Mouse (Mus musculus): ENCODE data around the gene Gm44596. TPM values are rescaled to one million over a fixed set of nuclear protein-coding genes. Genes with fewer than 3 reads are reported as not detected.

Gene Gm44596
- not detected in 2 replicates for total RNA-seq (2015; ENCODE audit: low replicate concordance)
- total RNA-seq (2017; ENCODE audit: low replicate concordance) = not detected in 2 replicates

DNA sequence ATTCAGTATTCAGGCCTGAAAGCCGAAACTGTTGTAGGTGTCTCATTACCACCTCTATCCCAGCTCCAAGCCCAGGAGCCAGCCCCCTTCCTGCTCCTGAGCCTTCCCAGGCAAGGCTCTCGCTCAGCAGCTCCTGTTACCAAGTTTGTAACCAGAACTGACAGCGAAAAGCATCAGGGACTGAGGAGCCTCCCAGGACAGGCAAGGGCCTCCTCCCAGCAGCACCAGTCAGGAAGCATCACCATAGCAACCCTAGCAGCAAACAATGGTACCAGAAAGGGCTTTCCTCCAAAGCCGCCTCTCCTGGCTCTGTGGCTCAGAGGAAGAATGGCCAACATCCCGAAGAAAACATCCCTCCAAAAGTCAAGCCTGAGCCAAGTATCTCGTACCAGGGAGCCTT lies at the start of gene Gm44596, which contains the start of gene Tex52:
Gm44596 (plus strand) TSS at position 312 of the 400 bp plus-strand sequence.
Tex52 (plus strand) TSS at position 265 of the 400 bp plus-strand sequence.
- no peak for ATAC-seq (replicated peaks; ENCODE audit: low FRiP score, poor library complexity, severe bottlenecking)

DNA sequence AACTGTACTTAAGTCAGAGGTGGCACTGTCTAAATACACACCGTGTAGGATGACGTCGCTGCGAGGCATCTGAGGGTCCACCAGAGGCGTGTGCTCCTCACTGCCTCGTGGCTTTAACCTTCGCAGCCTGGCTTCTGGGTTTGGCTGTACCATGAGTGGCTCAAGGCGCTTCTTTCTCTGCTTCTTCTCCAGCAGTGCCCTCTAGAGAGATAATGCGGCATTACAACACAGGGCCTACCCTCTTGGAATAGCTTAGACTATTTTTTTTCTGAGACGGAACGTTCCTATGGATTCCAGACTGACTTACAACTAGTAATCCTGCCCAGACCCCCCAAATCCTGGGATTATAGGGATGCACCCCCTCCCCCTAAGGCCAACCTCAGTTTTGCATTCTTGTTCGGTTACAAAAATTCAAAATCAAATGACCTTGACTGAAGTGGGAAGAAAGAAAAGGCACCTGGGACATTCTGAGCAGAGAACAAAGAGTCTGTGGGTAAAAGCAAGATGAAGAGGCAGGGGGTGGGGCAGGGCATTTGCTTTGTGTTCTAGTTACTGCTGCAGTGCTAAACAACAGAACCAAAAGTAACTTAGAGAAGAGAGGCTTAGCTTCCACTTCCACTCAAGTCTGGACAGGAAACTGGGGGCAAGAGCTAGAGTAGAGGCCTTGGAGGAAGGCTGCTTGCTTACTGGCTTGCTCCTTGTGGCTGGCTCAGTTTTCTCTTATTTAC lies 40.7 kb upstream of the Gm44596 start:
- no peak for ATAC-seq (replicated peaks; ENCODE audit: low FRiP score, poor library complexity, severe bottlenecking)

DNA sequence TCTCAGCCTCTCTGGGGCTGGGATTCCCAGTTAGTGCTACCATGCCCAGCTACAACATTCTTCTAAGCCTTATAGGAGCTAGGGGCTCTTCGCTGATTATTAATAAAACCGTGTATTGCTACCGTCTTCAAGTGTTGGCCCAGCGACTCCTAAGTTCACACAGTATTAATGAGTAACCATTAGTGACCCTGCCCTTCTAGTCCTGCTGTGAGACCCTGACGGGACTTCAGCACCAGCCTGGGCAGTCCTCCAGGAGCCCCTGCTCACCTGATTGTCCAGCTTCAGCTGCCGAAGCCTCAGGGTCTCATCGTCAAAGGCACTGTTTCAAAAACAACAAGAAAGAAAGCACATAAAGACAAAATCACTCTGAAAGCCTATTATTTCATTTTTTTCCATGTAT lies 37.8 kb upstream of the Gm44596 start:
- ATAC-seq (replicated peaks; ENCODE audit: low FRiP score, poor library complexity, severe bottlenecking) = no peak

DNA sequence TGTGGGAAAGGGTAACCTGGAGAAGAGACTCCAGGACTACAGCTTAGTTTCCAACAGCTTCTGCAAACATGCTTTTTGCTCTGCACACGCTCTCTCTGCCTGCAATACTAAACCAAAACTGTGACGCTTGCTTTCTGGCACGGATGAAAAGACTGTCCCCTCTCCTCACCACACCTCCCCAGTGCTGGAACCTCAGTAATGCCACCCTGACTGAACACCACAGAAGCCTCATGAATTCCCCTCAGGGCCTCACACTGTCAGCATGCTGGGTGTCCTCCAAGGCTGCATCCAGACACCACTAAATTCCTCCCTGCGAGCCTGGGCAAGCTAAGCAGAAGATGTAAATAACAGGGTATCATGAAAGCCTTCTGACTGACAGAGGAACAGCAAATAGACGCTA lies 36.4 kb upstream of the Gm44596 start:
- ATAC-seq (replicated peaks; ENCODE audit: low FRiP score, poor library complexity, severe bottlenecking) = no peak

DNA sequence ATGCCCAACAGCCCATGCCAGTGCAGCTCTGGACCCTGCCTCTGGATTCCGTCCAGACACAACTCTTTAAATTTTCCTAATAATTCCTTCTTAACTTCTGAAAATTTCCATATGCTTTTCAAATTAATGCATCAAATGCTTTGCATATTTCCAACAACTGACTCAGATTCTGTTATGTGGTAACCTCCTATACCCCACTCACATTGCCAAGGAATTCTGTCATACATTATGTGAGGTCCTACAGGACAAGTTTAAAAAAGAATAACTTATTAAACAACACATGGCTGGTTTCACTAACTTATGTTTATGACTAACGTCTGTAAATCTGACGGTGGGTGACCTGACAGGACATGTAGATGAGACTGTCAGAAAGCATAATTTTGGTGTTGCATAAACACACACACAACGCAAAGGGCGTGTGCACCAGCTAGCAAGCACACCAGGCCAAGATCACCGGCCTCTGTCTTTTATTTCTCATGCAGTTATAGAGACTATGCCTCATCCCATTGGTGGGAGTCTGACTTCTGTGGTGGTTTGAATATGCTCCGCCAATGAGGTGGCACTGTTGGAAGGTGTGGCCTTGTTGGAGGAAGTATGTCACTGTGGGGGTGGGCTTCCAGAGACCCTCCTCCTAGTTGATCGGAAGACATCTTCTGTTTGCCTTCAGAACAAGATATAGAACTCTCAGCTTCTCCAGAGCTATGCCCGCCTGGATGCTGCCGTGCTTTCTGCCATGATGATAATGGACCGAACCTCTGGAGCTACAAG lies 33.2 kb upstream of the Gm44596 start:
- ATAC-seq (replicated peaks; ENCODE audit: low FRiP score, poor library complexity, severe bottlenecking) = no peak

DNA sequence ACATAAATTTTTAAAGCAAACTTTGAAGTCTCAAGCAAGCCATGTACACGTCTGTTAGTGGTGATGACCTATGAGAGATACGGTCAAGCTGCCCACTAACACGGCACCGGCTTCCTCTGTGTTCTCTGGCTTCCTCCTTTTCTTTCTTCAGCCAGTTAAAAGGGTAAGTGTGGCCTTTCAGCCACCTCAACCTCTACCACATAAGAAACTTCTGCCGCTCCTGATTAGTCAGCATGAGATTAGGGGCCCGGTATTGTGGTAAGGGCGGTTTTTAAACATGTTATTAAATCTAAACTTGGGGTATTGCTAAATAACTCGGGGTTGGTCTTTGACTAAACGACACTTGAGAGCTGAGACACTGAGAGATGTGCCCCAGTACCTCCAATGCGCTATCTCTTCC lies 29.7 kb upstream of the Gm44596 start:
- no peak for ATAC-seq (replicated peaks; ENCODE audit: low FRiP score, poor library complexity, severe bottlenecking)

DNA sequence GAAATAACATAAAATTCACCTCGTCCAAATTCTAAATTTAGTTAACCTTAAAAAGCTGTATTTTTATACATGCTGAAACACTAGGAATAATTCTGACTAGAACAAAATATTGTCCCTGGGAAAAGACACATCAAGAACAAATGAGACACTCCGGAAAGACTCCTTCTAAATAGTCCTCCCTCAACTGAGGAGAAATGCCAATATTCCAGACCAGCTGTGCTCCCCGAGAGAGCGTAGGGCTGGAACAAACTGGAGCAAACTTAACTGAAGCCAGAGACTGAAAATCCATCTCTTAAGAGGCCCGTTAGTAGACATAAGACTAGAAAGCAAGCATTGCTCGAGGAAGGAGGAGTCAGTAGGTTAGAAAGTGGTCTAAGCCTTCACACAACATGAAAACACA lies 28.5 kb upstream of the Gm44596 start:
- ATAC-seq (replicated peaks; ENCODE audit: low FRiP score, poor library complexity, severe bottlenecking) = no peak

DNA sequence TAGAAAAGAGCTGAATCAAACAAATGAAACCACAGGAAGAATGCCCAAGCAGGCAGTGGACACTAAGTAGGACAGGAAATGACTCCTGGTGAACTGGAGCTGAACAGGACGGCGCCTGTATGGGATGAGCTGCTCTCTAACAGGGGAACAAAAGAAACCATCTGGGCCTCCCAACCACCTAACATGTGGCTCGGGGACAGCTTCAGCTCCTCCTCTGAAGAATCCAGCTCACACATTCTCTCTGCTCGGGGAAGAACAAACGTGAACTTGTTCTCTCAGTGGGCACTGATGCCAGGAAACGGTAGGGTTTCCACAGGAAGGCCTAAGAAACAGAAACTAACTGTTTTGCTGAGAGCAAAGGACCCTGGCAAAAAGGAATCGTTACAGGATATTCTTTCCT lies 25.6 kb upstream of the Gm44596 start:
- no peak for ATAC-seq (replicated peaks; ENCODE audit: low FRiP score, poor library complexity, severe bottlenecking)

DNA sequence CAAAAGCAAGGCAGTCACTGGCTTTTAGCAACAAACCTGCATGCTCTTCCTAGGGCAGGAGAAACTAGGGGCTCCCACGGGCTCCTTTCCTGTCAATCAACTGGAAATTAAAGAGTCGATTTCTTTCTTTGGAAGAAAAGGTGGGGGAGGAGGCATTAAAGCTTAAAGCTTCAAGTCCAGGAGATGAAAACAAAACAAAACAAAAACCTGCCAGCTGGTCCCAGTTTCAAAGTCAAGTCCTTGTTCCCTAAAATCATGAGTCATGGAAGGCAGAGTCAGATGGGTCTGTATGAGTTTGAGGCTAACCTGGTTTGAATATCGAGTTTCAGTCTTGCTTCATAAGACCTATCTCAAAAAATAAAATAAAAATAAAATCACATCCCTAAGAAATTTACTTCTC lies 21.2 kb upstream of the Gm44596 start:
- no peak for ATAC-seq (replicated peaks; ENCODE audit: low FRiP score, poor library complexity, severe bottlenecking)

DNA sequence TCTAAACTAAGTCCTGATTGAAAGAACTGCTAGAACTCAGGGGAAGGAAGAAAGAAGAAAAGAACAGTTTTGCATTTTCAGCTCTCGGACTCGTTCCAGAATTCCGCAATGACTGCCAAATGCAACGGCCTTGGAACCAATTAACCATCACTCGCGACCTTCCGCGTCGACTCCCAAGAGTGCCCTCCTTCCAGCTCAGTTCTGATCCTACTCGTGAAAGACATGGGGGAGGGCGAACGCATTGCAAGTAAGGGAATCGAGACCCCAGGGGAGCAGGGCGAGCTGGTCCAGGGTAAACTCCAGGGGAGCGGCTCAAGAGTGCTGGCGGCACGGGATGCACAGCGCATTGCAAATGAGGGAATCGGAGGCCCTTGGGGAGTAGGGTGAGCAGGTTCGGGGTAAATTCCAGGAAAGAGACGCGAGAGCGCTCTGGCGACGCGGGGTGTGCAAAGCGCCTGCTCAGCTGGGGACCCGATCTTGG lies 20.1 kb upstream of the Gm44596 start:
- ATAC-seq (replicated peaks; ENCODE audit: low FRiP score, poor library complexity, severe bottlenecking) = no peak

DNA sequence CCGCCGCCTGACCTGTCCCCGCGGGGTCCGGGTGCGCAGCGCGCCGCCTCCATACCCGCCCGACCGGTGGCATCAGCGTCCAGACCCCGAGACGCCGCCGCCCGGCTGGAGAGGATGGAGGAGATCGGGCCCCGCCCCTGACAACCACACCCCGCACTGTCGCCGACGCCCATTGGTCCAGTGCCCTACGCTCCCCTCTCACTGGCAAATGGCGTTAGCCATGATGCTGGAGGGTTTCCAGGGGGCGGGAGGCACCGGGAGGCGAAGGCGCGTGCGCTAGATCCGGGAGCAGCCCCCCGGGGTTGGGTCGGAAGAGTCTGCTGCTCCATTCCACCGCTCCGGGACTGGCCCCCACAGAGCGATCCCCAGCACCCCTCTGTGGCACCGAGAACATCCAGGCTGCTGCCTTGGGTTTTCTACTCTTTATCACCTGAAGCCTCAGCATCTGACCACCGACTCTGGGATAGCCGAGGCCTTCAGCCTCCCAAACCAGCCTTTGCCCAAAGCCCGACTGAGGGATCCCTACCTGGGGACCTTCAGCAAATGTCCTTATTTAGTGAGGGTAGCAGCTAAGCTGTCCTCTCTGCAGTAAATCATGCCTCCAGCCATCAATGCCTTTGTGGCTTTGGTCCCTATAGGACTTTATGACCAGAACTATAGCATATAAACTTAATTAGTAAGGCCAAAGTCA lies 19.4 kb upstream of the Gm44596 start, which contains the start of gene Tulp3:
Tulp3 (minus strand) TSS at position 126 of the 691 bp plus-strand sequence.
- ATAC-seq (replicated peaks; ENCODE audit: low FRiP score, poor library complexity, severe bottlenecking) = peak; percentile 99

DNA sequence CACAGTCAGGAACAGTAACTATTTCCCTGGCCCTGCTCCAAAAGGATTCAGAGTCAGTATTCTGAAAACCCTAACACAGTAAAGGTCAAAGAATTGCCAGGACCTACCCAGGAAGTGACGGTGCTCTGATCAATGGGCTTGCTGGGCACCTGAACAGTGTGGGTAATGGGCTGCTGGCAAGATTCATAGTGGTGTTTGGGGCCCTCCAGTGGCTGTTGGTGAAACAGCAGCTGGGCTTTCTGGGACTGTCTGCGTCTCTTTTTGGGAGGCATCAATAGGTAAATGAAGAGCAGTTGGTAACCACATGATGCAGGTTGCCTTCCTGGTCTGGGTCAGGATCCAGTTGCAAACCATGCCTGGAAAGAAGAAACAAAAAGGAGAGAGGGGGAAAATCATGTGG lies 16.3 kb upstream of the Gm44596 start:
- ATAC-seq (replicated peaks; ENCODE audit: low FRiP score, poor library complexity, severe bottlenecking) = no peak

DNA sequence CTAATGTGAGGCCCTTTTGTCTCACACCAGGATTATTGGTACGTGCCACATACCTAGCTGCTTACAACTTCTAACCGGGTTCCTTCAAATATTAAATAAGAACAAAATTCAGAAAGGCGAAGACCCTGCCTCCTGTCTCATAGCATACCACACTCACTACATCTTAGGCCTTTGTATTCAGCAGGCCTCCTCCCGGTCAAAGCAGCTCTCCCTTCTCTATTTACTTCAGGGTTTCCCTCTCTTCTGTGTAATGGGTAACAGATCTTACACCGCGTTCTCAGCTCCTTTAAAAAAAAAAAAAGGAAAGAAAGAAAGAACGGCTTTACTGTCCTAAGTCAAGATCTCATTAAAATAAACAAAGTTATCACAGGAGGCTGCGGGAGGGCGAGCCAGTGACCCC lies 13.4 kb upstream of the Gm44596 start:
- ATAC-seq (replicated peaks; ENCODE audit: low FRiP score, poor library complexity, severe bottlenecking) = peak; percentile 31; the same call in 1 of the 2 replicates

DNA sequence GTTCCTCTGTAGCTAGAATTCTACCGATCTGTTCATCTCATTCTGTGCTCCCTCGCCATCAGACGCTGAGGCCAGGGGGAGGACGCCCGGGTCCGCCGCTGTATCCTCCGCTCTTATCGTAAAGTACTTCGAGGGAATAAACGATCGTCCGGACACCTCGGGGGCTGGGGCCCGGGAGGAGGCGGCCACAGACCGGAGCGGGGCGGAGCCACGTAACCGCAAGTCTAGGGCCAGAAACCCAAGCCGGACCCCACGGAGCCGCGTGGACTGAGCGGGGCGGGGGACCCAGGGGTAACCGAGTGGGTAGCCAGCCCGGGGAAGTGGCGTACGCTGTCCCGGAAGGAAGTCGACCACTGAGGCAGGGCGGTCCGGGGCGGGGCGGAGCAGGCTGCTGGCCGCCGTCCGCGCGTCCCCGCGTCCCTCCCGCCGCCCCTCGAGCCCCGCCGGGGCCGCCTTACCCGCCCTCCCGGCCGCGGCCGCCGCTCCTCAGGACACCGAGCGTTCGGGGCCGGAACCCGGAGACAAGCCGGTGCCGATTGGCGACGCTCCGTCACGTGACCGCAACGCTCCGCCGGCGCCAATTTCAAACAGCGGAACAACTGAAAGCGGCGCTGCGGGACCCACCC lies 12.8 kb upstream of the Gm44596 start, which contains the start of the genes Rhno1 and Foxm1:
Rhno1 (minus strand) TSS at position 531 of the 626 bp plus-strand sequence.
Foxm1 (plus strand) TSS at position 587 of the 626 bp plus-strand sequence.
- ATAC-seq (replicated peaks; ENCODE audit: low FRiP score, poor library complexity, severe bottlenecking) = peak; percentile 81

DNA sequence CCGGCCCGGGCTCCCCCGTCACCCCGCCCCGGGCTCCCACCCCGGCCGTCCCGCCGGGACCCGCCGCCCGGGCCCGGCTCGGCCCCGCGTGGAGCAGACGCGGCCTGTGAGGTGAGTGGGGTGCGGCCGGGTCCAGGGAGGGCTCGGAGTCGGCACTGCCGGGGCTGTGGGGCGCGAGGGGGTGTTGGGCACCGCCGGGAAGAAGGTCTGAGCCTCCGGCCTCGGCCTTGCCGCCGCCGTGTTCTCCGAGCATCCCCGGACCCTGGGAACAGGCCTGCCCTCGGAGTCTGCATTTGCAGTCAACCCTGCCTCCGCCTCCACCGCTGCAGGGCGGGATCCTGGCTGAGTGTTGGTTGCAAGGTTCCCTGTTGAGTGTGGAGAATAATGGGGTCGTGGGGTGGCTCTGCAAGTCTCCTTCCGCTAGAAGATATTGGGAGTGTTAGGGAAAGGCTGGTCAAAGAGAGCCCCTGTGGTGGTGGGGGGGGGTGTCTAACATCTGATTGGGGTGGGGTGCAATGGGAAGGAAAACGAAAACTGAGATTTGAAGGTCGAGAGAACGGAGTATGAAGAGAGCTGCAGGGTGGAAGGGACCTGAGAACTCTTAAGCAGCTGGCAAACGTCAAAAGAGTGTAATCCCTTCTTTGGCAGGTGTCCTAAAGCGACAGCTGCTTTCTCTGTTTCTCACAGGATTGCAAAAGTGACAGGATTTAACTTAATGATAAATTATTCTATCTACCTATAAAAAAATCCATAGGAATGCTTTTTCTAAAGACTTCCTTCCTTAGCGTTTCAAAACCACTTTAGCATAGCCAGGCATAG lies 12.1 kb upstream of the Gm44596 start:
- 0 out of 2 replicates have a peak, but pooled peaks have one; percentile 14 for ATAC-seq (replicated peaks; ENCODE audit: low FRiP score, poor library complexity, severe bottlenecking)

DNA sequence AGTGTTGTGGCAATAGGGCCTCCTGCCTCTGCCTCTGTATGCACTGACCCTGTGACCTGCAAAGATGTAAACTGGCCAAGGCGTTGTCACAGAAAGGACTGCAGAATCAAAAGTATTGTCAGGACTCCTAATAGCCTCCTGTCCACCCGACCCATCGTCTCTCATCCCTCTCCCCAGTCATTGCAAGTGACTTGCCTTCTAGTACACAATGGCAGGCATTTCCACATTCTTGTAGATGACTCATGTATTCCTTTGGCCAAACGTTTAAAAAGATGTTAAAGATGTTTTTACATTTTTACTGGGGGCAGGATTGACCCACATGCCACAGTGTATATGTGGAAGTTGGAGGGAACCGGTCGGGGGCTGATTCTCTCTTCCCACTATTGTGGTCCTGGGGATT lies 10.6 kb upstream of the Gm44596 start:
- no peak for ATAC-seq (replicated peaks; ENCODE audit: low FRiP score, poor library complexity, severe bottlenecking)

DNA sequence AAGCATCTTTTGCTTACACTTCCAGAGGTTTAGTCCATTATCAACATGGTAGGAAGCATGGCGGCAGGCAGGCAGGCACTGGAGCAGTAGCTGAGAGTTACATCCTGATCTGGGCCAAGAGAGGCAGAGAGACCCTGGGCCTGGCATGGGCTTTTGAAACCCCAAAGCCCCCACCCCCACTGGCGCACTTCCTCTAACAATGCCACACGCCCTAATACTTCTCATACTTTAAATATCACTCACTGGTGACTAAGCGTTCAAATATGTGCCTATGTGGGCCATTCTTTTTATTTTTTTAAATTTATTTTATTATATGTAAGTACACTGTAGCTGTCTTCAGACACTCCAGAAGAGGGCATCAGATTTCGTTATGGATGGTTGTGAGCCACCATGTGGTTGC lies 8.8 kb upstream of the Gm44596 start:
- ATAC-seq (replicated peaks; ENCODE audit: low FRiP score, poor library complexity, severe bottlenecking) = no peak

DNA sequence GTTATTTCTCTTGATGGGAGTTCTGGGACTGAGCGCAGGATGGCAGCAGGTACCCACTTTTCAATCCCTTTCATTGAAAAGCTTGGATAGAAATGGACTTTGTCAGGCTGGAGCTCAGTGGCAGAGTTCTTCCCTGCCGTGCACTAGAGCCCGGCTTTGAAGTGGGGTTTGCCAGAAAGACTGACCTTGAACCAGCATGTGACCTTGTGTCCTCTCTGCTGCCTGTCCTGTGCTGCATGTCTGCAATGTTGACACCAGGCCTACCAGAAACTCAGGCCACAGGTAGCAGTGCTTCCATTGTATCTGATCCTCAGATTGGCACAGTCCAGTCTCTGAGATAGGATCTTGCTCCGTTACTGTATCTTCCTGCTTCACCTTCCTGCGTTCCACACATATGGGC lies 5.3 kb upstream of the Gm44596 start:
- no peak for ATAC-seq (replicated peaks; ENCODE audit: low FRiP score, poor library complexity, severe bottlenecking)

Measured in erythroblast, adult 5-6 weeks (primary cell).